Mouse (Mus musculus) testis, adult 2 months (tissue): ENCODE data around the gene Ppp1r27.

Experiments
- CTCF ChIP-seq: fragments of 200-500 bp; IDR thresholded peaks from 2 replicates; pipeline ENCODE4 v1.5.1; 2012; ENCODE audit warnings: low read depth, mild to moderate bottlenecking, inconsistent platforms, low read length, moderate library complexity; ENCODE audit not compliant: control insufficient read depth, insufficient read depth, insufficient replicate concordance
- POLR2A ChIP-seq: fragments of 200-500 bp; IDR thresholded peaks from 2 replicates; pipeline ENCODE4 v1.6.1; 2012; ENCODE audit warnings: low read depth, mild to moderate bottlenecking, inconsistent platforms, low read length, moderate library complexity; ENCODE audit not compliant: control insufficient read depth

- TF ChIP-seq CTCF, result no peak
- no peak for TF ChIP-seq POLR2A
Observed at GRCm38 (mm10) chr11:120505661-120506060, 45.3 kb downstream of the Ppp1r27 start.
